Mouse (Mus musculus) urinary bladder, adult 18-20 months (tissue): Measurements from ENCODE around the gene Rmi2.
"Not testable (repeated sequence)": the region's sequence is repeated elsewhere in the genome, so short reads cannot be mapped to it uniquely, and the experiment has no call there.

ENCODE experiments used
- DNase-seq, 2 experiments: peaks; one replicate each; pipeline ENCODE4 v3.0.0; 2022; ENCODE audit warnings: low spot score in 2 of 2, mixed read lengths in 2 of 2

The Rmi2 gene

DNA sequence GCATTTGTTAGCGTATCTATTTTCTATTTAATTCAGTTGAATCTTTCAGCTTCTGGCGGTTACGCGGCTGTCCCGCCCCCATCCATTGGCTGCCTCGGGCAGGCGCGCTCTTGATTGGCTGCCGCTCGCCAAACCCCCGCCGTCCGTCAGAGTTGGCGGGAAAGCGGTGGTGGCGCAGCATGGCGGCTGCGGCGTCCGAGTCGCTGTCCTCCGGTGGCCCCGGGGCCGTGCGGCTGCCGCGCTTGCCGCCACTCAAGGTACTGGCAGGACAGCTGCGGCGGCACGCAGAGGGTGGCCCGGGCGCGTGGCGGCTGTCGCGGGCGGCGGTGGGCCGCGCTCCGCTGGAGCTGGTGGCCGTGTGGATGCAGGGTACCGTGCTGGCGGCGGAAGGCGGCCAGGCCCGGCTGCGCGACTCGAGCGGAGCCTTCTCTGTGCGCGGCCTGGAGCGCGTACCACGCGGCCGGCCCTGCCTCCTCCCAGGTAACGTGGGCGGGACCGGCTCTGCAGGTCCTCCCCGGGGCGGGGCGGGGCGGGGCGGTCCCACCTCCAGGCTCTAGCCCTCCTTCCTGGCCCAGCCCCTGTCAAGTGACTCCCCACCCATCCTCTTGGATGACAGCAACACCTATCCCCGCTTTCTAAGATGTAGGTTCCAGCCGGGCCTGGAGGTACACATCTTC lies at the start of gene Rmi2:
Rmi2 (plus strand) TSS at position 149 of the 677 bp plus-strand sequence.
- peak; percentile 74 to 76 for DNase-seq

DNA sequence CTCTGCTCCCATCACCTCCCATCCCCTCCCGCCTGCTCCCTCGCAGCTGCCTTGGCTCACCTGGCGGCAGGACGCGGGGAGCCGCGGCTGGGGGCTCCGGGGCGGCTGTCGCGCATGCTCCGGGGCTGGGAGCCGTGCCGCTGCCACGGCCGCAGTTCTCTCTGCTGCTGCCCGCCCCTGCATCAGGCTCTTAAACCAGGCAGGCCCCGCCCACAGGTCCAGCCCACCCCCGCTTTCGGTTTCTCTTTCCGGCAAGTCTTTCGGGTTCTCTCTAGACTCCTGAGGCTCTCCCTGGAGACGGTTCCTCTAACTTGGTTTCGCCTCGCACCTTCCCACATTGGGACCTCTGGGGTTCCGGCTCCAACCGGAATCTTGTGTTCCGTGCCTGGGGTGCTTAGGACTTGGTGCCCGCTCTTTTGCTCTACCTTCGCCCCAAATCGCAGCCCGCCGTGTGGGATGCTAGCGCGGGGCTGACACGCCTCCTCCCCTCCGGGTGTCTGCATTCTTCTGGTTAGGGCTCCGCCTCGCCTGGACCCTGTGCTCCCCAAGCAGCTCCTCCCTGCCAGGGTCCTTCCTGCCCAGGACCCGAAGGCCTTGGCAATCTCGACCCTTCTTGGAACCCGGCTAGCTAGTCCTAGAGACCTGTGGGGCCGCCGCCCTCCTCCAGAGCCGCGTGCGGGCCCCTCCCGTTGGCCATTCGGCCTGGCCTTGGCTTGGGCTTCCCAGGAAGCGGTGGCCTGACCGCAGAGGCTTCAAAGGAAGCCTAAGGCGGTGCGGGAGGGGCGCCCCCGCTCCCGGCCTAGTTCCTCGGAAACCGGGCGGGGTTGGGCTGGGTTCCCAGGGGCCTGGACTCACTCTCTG lies 49.3 kb upstream of the Rmi2 start, which contains the start of gene Socs1:
Socs1 (minus strand) TSS at position 166 of the 861 bp plus-strand sequence.
- peak; percentile 85 to 87 for DNase-seq

- peak; percentile 44 to 79 for DNase-seq
These were observed 48.6 kb upstream of the Rmi2 start for GRCm38 (mm10) chr16:10786288-10786687.

- DNase-seq = no peak
These were observed 47.9 kb upstream of the Rmi2 start for GRCm38 (mm10) chr16:10786782-10787547.

GRCm38 (mm10) chr16:10787548-10788058 lies 47.3 kb upstream of the Rmi2 start:
- no peak for DNase-seq

GRCm38 (mm10) chr16:10788271-10788670 lies 46.6 kb upstream of the Rmi2 start, which contains the start of gene Tnp2:
Tnp2 (minus strand) TSS chr16:10788660.
- no peak for DNase-seq

DNA sequence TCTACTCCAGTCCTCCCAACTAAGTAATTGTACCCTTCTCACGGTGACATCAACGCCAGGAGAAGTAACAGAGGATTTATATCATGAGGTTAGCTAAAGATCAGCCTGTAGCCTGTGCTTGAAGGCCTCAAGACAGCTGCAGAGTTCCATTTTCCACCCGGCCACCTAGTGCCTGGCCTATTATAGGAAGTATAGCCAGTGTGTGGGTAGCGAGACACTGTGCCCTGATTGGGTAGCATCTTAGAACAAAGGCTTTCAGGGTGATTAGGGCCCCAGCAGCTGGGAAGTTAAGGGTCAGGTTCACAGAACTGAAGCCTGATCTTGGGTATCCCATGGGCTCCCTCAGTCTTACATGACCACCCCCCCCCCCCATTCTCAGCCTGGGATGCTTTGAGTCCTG lies 46.0 kb upstream of the Rmi2 start:
- no peak for DNase-seq

- no peak for DNase-seq
These were observed 44.2 kb upstream of the Rmi2 start, which contains the start of gene Prm3 for GRCm38 (mm10) chr16:10790702-10791101. Prm3 (minus strand) TSS chr16:10790914.

DNA sequence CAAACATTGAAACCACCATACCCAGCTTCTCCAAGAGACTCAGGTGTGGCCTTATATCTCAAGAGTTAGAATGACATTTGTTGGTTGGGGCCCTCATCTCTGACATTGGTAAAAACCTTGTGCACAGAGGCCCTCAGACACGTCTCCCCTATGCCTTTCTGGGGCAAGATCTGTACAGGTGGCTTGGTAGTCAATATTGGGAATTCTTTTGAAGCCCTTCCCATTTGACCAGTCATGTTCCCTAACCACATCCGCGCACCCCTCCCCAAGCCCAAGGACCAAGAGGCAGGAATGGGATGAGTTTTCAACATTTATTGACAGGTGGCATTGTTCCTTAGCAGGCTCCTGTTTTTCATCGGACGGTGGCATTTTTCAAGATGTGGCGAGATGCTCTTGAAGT lies 38.8 kb upstream of the Rmi2 start, which contains the start of gene Prm2:
Prm2 (minus strand) TSS at position 101 of the 400 bp plus-strand sequence.
- no peak for DNase-seq

DNA sequence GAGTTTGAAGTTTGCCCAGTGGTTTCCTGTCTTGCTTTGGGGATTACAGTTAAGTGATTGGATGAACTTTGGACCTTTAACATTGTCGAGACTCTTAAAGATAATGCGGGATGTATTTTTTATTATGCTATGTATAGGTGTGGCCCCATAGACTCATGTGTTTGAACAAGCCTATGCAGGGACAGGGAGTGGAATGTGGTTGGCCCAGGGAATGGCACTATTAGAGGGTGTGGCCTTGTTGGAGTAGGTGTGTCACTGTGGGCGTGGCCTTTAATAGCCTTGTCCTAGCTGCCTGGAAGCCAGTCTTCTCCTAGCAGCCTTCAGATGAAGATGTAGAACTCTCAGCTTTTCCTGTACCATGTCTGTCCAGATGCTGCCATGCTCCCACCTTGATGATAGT lies 32.4 kb upstream of the Rmi2 start:
- not testable (repeated sequence) for DNase-seq

GRCm38 (mm10) chr16:10805789-10806527 lies 28.9 kb upstream of the Rmi2 start, which contains the start of gene Prm1:
Prm1 (minus strand) TSS chr16:10805839.
- no peak for DNase-seq

GRCm38 (mm10) chr16:10810376-10810775 lies 24.5 kb upstream of the Rmi2 start:
- DNase-seq = no peak

- no peak for DNase-seq
These were observed 21.9 kb upstream of the Rmi2 start, which contains the start of gene Gm11172 for GRCm38 (mm10) chr16:10812865-10813371. Gm11172 (plus strand) TSS chr16:10812915.

GRCm38 (mm10) chr16:10813726-10814125 lies 21.1 kb upstream of the Rmi2 start:
- DNase-seq = no peak

- no peak for DNase-seq
These were observed 20.0 kb upstream of the Rmi2 start for GRCm38 (mm10) chr16:10814864-10815263.

DNA sequence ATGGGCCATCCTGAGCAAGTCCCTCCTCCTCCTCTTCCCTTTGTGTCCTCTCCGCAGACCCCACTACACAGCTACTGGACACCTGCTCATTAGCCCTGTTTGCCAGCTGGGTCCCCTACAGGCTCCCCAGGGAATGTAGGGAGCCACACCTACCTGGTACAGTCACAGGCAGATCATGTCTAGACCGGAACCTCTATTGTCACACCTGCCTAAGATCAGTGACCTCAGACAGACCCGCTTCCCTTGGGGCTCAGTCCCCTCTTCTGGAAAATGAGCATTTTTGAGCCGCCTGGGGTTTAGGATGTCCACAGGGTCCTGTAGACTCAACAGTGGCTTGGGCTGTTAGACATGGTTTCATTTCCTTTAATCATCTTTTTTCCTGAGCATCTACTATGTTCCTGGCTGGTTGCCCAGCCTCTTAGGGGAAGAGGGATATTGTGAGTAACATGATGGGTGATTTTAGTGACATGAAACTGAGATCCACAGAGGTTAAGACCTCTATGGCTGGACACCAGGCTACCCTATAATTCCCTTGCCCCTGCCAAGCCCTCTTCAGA lies 16.2 kb upstream of the Rmi2 start:
- DNase-seq = no peak

GRCm38 (mm10) chr16:10819966-10820365 lies 14.9 kb upstream of the Rmi2 start:
- no peak for DNase-seq

DNA sequence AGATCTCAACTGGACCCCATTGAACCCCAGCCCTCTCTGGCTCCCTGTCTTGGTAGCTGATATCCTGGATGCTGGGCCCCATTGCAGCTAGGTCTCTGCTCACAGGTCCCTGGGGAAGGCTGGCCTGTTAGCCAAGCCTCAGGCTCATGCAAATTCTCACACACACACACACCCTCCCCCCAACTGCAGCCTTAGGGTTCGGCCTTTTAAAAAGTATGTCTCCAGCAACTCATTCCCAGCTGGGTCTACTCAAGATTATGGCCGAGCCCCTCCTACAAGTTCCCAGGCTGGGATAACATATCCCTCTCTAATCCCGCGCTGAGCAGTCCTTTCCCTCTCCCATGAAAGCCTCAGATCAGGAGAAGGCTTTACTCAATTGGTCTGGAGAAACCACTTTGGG lies 13.5 kb upstream of the Rmi2 start:
- DNase-seq = no peak

DNA sequence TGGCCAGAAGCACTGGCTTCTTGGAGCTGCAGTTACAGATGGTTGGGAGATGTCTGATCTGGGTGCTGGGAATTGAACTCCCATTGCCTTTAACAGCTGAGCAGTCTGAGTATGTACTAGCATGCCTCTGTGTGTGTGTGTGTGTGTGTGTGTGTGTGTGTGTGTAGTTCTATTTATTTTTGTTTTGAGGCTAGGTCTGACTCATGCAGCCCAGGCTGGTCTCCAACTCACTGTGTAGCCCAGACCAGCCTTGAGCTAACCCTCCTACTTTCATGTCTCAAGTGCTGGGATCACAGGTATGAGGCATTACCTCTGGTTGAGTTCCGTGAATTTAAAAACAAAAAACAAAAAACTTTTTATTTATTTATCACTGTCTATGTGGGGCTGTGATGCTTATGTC lies 10.3 kb upstream of the Rmi2 start:
- DNase-seq = no peak

DNA sequence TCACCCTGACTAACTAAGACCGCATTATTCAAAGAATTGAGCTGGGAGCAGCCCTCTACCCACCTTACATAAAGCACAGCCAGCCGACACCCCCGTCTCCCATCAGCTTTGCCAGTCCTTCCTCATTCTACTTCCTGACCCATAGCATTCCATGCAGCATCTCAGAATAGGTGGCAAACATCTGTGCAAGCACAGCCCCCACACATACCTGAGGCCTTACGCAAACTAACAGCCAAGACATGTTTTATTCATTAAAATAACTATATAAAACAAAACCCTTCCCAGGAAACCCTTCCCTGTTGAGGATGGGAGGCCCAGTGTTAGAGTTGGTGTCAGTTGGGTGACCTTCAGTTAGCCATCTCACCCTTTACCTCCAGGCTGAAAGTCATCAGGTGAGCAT lies 9.0 kb upstream of the Rmi2 start:
- DNase-seq = no peak
